Mouse (Mus musculus) thymus, postnatal 36 days (tissue): ENCODE measurements at regions not wholly inside any gene's neighbourhood (a gene's known extent, or its start where the extent isn't known, plus 50 kb on each side); places are given as distances from the start of the nearest gene placed in this dataset.
A peak's percentile ranks its signal among the peaks of the same experiment; 100 is the strongest.

Experiments used
- DNase-seq, 2 experiments: peaks; one replicate each; pipeline ENCODE4 v3.0.0; 2022; ENCODE audit warnings: mixed read lengths in 2 of 2

DNA sequence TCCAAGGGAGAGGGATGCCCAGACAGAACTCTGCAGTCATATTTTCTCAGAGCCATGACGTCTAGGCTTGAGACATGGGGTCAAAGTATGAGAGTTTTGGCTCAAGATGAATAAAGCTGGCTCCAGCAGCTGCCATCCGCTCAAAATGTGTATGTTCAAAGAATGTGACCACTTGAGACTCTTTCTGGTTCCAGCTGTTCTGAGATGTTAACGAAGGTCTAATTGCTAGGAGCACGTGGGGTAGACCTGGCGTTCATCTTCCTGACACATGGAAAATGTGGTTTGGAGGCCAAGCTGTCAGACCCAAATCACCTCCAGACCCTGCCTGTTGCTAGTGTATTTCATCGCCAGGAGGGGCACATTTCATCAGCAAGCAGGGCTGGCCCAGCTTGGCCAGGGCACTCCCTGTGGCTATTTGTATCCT, 58.9 kb upstream of the Ankrd1 start:
- no peak for DNase-seq

DNA sequence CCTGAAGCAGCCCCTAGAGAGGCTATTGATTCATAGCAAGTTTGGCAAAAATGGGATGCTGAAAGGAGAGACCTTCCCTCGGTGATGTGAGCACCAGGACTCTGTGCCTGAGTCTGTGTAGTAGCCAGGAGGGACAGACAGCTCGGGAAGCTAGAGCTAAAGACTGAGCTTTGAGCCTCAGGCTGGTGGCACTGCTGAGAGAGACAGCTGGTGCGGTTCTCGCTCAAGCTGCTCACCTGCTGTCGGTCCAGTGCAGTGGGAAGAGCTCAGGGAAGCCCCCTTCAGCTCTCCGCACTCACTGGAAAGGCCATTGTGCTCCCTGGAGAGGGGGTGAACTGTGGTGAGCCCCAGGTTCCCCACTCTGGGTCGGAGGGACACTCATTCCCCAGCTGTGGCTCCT, 60.4 kb upstream of the Ankrd1 start:
- DNase-seq = no peak

DNA sequence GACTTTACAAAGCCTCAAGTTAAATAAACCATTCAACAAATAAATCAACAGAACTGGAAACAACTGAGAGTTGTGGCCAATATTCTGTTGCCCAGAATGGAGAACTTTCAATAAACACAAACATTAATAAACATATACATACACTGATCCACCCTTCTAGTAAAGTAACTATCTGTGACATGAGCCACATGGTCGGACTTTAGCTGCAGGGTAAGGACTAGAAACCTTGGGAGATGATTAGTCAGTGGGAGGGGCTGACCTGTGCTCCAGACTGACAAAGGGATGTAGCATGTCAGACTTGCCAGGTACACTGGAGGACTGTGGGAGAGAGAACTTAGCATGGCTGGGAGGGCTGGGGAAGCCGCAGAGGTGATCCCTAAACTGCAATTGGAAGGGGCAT, 61.6 kb upstream of the Ankrd1 start:
- no peak for DNase-seq

DNA sequence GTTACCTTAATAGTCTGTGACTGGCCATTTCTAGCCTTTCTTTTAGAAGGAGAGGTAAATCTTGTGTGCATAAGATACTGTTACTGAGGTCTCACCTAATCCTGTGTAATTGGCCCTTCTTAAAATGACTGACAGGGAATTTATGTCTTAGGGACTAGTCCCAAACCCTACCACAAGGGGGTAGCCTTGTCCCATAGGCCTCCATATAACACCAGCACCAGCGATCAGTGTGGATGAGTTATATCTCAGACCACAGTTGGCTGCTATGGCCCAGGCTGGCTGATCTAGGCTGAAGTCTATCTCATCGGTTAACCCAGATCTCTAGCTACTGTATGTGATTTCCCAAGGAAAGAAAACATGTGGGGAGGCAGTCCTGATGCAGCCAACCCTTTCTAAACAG, 63.2 kb upstream of the Ankrd1 start:
- peak; percentile 64 to 71 for DNase-seq

DNA sequence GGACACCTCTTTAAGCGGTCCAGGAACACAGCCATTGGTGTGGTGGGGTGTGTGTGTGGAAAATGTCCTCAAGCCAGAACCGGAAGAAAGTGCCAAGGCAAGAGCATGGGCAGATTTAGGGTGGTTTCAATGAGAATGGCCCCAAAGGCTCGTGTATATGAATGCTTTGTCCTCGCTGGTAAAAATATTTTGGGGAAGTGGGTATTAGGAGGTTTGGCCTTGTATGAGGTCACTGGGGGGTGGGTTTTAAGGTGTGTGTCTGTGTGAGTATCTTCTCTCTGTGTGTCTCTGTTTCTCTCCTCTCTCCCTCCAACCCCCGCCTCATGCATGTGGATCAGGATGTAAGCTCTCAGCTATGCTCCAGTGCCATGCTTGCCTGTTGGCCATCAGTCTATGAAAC, 69.8 kb upstream of the Ankrd1 start:
- no peak for DNase-seq

DNA sequence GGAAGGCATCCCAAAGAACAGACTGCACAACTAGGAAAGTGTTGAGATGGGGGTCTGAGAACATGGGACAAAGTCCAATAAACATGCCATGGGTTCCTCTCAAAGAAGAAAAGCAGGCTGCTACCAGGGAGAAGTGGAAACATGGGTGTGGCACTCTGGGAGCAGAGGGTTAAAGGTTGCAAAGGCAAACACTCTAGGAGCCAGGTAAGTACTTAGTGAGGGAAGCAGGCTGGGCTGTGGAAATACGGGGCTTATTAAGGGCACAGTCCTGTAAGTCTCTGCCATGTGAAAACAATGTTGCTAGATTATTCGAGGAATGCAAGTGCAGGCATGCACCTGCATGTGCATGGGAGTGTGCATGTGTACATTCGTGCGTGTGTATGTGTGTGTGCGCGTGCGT, 71.7 kb upstream of the Ankrd1 start:
- DNase-seq = no peak

DNA sequence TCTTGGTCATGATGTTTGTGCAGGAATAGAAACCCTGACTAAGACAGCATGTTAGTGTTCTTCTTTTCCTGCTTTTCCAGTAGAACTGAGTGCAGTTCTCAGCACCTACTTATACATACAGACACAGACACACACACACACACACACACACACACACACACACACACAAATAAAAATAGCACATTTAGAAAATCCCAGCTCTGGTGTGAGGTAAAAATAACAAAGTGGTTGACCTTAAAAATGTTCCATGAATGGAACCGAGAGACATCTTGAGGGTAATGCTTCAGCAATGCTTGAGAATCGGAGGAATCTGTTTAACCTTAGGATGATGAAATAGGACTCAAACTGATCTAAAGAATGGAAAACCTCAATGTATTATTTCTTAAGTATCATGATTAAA, 84.4 kb upstream of the Ankrd1 start:
- DNase-seq = no peak

DNA sequence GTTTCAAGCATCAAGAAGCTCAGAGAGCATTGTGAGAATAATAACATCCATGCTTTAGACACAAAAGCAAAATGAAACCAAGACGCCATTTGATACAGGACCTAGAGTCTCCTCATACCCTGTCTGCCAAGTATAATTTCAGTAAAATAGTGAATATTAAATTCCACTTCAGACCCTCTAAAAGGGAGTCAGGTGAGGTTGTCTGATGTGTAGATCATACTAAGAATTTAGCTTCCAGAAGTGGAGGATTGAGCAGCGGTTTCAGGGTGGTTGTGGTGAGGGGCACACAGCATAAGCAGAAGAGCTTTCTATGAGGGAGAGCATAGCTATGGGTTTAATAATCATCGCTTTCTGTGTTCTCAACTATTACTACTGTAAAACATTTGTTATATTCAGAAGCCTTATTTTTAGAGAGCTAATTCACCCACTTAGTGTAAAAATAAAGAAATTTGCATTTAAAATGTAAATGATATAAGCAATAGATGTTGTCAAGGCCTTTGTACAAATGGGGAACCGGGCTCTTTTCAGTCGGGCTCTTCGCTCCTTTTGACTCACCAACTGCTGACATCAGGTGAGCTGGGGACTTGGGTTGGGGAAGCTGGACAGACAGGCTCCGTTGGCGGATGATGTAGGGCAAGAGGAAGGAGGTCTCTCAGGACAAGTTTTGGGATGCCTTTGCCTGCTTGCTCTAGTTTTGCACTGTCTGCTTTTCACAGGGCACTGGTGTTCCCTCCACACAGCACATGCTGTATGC, 85.2 kb upstream of the Ankrd1 start:
- no peak for DNase-seq

DNA sequence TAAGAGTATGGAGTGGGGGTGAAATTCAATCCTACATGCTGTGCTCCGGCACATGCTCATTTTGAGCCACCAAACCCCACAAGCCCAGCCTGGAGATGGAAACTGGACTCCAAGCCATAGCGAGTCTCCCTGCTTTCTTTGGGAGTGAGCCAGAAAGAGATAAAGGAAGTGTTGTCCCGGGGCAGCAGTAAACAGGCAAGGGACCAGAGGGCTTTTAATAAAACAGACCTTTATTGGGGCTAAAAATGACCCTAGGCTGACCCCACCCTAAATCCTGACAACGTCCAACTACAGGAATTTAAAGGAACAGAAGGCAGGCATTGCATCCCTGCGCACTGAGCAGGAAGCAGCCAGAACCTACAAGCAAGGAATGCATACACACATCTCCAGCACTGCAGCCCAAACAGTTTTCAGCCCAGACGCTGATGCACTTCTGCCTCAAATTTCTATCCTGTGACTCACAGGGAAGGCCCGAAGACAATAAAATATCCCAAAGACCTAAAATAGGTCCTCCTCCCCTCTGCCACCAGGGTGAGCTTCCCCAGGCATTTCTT, 87.9 kb upstream of the Ankrd1 start:
- no peak for DNase-seq

DNA sequence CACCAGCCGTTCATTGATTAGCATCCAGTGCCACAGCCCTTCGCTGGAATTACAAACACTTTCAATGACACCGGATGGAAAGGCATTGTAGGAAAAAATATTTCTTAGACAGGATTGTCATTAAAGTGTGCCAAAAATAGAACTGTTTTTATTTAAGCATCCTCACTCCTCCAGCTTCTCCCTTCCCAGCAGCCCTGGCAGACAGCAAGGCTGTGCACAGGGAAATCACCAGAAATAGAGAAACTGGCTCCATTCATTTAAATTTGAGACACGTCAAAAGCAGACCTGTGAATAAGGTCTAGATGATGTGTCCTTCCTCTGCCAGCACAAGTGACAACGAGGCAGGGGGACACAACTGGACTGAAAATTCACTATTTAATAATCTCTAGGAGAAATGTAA, 88.5 kb upstream of the Ankrd1 start:
- no peak for DNase-seq

DNA sequence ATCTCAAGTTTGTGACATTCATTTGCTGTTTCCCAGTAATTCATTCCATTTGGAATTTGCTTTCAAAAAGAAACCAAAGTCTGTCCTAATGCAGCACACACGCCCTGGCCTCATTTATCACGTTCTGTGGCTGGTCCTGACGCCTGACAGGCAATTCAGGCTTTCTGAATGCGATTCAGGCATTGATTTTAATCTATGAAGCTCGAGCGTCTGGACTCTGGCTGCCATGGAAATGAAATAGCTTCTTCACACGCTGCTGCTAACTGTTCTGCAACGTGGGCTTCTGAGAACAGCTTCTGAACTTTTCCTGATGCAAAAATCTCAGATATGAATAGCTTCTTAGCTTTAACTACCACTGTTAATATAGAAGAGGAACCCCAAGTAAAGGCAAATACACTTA, 93.6 kb upstream of the Ankrd1 start:
- no peak for DNase-seq

DNA sequence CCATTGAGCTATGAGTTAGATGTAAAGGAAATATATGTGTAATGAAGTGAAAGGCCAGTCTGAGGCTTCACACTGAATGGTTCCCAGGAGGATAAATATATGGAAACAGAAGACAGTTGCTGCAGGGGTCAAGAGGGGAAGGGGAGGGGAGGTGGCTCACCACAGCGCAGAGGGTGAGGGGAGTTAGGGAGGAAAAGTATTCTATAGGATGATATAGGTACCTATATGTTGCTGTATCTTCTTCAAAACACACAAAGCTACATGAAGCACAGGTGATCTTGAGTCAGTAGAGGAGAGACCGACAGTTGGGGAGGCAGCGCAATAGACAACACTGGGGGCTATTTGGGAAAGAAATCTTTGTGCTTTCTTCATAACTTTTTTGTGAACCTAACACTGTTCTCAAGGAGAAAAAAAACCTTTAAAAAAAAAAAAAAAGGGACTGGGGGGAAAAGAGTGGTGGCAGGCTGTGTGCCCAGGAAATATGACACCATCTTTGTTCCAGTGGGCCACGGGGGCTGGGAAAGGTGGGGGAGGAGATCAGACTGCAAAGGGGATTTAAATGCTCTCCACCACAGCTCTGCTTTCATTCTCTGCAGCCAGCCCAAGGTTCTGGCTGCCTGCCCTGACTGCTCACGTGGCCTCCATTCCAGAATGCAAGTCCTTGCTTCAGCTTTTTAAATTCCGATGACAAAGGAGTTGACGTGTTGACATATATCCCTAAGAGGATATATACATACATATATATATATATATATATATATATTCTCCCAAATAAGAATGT, 94.5 kb upstream of the Ankrd1 start:
- no peak for DNase-seq

DNA sequence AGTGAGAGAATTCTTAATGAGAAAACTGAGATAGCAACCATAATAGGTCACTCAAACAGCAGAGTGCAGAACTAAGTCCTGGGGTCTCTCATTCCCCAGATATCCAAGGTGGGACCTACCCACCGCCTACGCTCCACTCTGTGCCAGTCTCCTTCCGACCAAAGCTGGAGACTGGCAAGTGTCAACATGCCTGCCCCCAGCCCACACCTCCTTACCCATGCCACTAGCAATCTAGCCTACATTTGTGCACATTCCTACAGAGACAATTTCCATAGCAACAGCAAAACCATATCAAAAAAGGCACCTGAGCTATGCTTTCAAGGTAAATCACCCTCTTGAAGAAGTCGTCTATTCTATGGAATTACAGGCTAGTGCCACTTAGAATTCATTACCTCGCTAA, 97.3 kb upstream of the Ankrd1 start:
- no peak for DNase-seq

DNA sequence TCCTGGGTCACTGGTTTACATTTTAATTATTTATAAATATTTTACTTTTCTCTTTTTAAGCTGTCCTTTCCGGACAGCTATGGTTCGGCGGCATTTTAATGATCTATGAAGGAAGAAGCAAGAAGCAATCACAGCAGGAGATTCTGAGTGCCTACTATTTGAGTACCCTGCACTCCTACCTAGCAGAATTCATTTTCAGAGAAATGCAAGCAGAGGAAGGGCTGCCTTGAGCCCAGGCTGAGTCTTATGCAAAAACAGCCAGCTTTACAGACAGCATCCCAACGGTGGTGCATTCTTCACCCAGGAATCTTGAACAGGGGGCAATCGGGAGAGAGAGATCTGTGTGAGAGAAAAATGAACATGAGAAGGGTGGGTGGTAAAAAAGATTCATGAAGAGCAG, 97.7 kb upstream of the Ankrd1 start:
- DNase-seq = no peak

DNA sequence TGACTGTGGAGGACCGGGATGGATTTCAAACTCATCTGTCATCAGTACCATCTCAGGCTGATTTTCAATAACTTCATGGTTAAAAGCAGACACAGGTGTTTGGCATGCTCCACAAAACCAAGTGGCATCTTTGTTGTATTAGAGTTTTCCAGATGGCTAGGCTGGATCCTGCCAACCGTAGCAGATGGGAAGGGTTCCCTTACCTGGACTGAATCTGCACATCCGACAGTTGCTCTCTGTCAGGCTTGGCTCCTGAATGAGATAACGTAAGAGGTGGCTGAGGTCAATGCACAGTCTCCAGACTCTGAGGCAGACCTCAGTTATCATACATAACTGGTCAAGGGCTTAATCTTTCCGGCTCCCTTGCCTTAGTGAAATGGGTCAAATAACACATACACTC, 99.0 kb upstream of the Ankrd1 start:
- DNase-seq = no peak

DNA sequence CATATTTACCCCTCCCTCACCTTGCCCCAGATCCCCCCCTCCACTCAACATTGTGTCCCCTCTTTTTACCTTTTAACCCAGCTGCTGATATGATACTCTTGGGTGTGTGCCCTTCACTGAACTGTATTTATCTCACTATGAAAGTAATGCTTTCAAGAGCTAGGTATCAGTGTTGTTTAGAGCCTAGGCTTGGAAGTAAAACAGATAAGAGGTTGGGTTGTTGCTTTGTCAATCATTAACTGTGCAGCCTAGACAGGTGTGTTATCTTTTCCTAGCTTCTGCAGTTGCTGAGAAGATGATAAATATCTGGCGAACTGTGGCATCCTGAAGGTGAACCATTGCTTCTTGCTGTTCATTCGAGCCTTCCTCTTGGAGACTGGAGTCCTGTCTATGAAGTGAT, 101.2 kb upstream of the Ankrd1 start:
- no peak for DNase-seq

DNA sequence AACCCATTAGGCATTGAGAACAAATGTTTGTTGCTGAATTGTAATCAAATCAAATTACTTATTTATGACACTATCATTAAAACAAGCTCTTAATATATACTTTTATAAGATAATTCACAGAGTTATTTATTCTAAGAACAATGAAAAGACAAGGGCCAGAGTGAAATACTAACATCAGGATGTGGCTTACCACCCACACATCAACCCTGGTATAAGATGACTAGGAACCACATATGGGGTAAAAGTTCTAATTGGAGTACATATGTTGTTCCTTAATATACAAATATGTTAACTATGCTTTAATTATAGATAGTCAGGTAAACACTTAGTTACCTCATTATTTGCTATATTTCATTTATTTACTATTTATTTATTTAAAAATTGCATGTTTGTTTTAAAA, 101.7 kb upstream of the Ankrd1 start:
- DNase-seq = no peak

DNA sequence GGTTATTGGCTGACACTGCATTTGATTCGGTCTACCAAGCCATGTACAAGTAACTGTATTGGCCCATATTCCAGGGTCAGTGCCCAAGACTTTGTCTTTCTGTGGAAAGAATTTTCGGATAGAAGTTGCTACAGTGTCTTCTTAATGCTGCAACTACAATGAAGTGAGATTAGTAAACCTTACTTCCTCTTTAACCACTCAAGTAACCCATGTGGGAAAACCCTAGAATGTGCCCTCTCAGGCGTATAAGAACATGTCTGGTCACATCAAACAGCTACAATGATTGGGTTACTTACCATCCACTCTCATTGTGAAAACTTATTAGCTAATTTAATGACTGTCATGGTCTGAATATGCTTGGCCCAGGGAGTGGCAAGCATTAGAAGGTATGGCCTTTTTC, 102.3 kb upstream of the Ankrd1 start:
- no peak for DNase-seq

DNA sequence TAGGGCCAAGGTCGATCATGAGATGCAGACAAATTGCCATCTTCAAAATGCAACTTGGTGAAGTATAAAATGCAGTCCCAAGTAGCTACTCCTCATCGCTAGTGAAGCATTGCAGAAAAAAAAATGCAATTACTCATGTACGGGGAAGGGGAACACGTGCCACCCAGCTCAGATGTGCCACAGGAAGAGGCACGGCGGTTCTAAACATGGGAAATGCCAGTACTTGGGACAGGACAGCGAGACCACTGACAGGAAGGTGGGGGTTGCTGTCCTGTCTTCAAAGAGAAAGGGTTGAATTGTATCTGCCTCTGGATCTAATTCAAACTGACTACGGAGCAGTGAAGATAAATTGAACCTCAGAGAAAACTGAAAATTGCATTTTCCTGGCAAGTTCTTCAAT, 104.6 kb upstream of the Ankrd1 start:
- DNase-seq = peak; percentile 38 to 57

DNA sequence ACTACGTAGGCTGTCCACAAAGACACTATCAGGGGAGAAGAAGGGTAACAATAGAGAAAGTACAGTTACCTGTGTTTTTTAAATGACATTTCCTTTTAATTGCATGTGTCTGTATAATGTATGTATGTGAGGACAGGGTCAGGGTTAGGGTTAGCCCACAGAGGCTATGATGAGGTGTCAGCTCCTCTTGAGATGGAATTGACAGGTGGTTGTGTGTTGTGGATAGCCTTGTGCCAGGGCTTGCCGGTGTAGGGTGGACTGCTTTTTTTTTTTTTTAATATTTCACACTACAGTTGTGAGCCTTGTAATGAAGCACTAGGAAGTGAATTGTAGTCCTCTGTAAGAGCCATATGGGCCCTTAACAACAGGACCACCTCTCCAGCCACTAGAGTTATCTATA, 105.7 kb upstream of the Ankrd1 start:
- DNase-seq = no peak

DNA sequence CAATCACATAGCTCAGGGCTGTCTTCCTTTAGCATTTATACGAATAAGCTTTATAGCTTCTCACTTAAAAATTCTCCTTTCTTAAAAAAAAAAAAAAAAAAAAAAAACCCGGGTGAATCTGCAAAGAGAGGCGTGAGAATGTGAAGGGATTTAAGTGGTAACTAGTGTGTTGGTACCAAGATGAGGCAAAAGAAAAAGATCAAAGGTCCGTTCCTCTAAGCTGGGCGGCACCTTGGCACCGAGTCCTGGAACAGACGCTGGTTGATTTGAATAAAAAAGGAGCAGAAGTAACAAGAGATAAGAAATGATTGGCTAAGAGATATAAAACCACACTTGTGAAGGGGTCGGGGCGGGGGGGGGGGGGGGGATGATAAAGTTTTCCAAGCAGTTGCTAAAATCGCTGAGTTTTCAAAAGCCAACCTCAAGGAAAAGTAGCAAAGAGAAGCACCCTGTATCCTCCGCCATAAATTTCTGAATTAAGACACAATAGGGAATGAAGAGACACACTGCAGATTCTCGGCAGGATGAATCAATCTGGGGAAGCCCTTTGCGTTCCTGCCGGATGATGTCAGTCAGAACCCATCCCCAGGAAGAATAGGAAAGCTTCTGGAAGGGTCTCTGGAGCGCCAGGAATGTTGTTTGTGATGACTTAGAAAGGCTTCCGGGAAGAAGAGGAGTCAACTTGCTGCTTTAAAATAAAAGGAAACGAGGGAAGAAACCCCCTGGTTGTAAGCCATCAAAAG, 107.7 kb upstream of the Ankrd1 start:
- no peak for DNase-seq

DNA sequence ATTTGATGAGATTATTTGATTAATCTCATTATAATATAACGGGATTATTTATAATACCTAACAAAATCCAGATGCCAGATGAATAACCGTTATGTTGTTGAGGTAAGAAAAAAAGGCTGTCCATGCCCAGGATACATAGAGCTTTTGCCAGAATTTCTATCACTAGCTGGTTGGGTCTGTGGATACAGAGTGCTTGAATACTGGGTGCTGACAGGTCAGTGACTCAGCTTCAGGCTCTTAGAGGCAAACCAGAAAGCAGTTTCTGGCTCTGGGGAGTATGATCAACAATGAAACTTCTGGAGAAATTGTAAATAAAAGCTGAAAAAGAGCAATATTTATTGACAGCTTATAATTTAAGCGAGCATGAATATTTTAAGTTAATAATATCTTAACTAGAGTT, 109.4 kb upstream of the Ankrd1 start:
- no peak for DNase-seq

DNA sequence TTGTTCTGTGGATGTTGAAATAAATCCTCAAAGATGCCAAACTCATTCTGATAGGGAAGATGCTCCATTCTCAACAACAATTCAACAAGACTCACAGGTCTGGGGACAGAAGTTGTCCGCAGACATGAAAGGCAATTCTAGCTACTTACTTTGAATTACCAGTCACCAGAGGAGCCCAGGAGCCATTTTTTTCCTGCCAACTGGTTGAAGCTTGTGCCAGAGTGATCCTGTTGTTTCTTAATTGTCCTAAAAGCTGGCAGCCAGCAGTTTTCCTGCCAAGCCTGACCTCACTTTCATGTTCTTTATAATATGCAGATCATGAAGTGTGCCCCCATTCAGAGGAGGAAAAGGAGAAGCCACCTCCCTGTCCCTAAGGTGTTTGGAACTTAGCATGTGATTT, 110.0 kb upstream of the Ankrd1 start:
- no peak for DNase-seq

DNA sequence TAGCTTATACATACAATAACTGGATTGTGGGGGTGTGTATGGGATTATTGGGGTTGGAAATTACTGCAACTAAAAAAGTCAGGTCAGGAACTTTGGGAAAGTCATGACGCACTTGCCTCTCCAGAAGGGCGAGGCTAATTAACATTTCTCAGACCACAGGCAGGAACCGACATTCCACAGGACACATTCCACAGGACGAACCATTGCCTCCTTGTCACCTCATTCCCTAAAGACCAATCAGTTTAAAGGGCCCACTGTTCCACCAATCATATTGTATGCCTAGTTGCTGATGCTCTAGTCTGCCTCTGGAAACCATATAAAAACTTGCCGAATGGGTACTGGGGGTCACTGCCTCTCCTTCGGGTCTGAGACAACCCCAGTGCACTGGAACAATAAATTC, 113.0 kb upstream of the Pcgf5 start:
- DNase-seq = no peak
